Mouse (Mus musculus): Measurements from ENCODE around the gene Flrt1. TPM values are rescaled to one million over a fixed set of nuclear protein-coding genes. Genes with fewer than 3 reads are reported as not detected.

Gene Flrt1
- polyA plus RNA-seq (2014; fragmentation: Illumina TruSeq; extraction: RNeasy Lipid Tissue Mini Kit (QIAGEN cat#74804); ENCODE audit: low replicate concordance): not detected

GRCm38 (mm10) chr19:7105544-7105943 is at the start of gene Flrt1:
Gene Flrt1 (minus strand): TSS chr19:7105729.

GRCm38 (mm10) chr19:7056248-7057087 is 49.1 kb downstream of the Flrt1 start, which contains the start of gene Macrod1:
Gene Macrod1 (plus strand): TSS chr19:7056810.

Other genes starting within 250 kb of the Flrt1 start
- not detected for gene Ccdc88b, start 247.5 kb downstream of the Flrt1 start, polyA plus RNA-seq (2014; fragmentation: Illumina TruSeq; extraction: RNeasy Lipid Tissue Mini Kit (QIAGEN cat#74804); ENCODE audit: low replicate concordance)
- 6.8 TPM for gene Trmt112, start 196.0 kb downstream of the Flrt1 start, polyA plus RNA-seq (2014; fragmentation: Illumina TruSeq; extraction: RNeasy Lipid Tissue Mini Kit (QIAGEN cat#74804); ENCODE audit: low replicate concordance)
- 30.6 TPM for gene Prdx5, start 195.6 kb downstream of the Flrt1 start, polyA plus RNA-seq (2014; fragmentation: Illumina TruSeq; extraction: RNeasy Lipid Tissue Mini Kit (QIAGEN cat#74804); ENCODE audit: low replicate concordance)
- gene Esrra, start 183.9 kb downstream of the Flrt1 start, polyA plus RNA-seq (2014; fragmentation: Illumina TruSeq; extraction: RNeasy Lipid Tissue Mini Kit (QIAGEN cat#74804); ENCODE audit: low replicate concordance): 16.2 TPM
- gene Catsperz, start 180.3 kb downstream of the Flrt1 start, polyA plus RNA-seq (2014; fragmentation: Illumina TruSeq; extraction: RNeasy Lipid Tissue Mini Kit (QIAGEN cat#74804); ENCODE audit: low replicate concordance): not detected
- not detected for gene Kcnk4, start 171.2 kb downstream of the Flrt1 start, polyA plus RNA-seq (2014; fragmentation: Illumina TruSeq; extraction: RNeasy Lipid Tissue Mini Kit (QIAGEN cat#74804); ENCODE audit: low replicate concordance)
- 0.41 TPM for gene Bad, start 163.9 kb downstream of the Flrt1 start, polyA plus RNA-seq (2014; fragmentation: Illumina TruSeq; extraction: RNeasy Lipid Tissue Mini Kit (QIAGEN cat#74804); ENCODE audit: low replicate concordance)
- gene Gpr137, start 163.2 kb downstream of the Flrt1 start, polyA plus RNA-seq (2014; fragmentation: Illumina TruSeq; extraction: RNeasy Lipid Tissue Mini Kit (QIAGEN cat#74804); ENCODE audit: low replicate concordance): not detected
- gene Ppp1r14b, start 130.8 kb downstream of the Flrt1 start, polyA plus RNA-seq (2014; fragmentation: Illumina TruSeq; extraction: RNeasy Lipid Tissue Mini Kit (QIAGEN cat#74804); ENCODE audit: low replicate concordance): 4.2 TPM
- gene Plcb3, start 129.3 kb downstream of the Flrt1 start, polyA plus RNA-seq (2014; fragmentation: Illumina TruSeq; extraction: RNeasy Lipid Tissue Mini Kit (QIAGEN cat#74804); ENCODE audit: low replicate concordance): 18.0 TPM
- gene Fkbp2, start 125.2 kb downstream of the Flrt1 start, polyA plus RNA-seq (2014; fragmentation: Illumina TruSeq; extraction: RNeasy Lipid Tissue Mini Kit (QIAGEN cat#74804); ENCODE audit: low replicate concordance): 7.6 TPM
- gene Vegfb, start 118.1 kb downstream of the Flrt1 start, polyA plus RNA-seq (2014; fragmentation: Illumina TruSeq; extraction: RNeasy Lipid Tissue Mini Kit (QIAGEN cat#74804); ENCODE audit: low replicate concordance): 1.9 TPM
- not detected for gene Dnajc4, start 113.2 kb downstream of the Flrt1 start, polyA plus RNA-seq (2014; fragmentation: Illumina TruSeq; extraction: RNeasy Lipid Tissue Mini Kit (QIAGEN cat#74804); ENCODE audit: low replicate concordance)
- not detected for gene Nudt22, start 109.6 kb downstream of the Flrt1 start, polyA plus RNA-seq (2014; fragmentation: Illumina TruSeq; extraction: RNeasy Lipid Tissue Mini Kit (QIAGEN cat#74804); ENCODE audit: low replicate concordance)
- gene Trpt1, start 109.6 kb downstream of the Flrt1 start, polyA plus RNA-seq (2014; fragmentation: Illumina TruSeq; extraction: RNeasy Lipid Tissue Mini Kit (QIAGEN cat#74804); ENCODE audit: low replicate concordance): 0.41 TPM
- 0.15 TPM for gene Fermt3, start 86.3 kb downstream of the Flrt1 start, polyA plus RNA-seq (2014; fragmentation: Illumina TruSeq; extraction: RNeasy Lipid Tissue Mini Kit (QIAGEN cat#74804); ENCODE audit: low replicate concordance)
- 19.6 TPM for gene Stip1, start 65.8 kb downstream of the Flrt1 start, polyA plus RNA-seq (2014; fragmentation: Illumina TruSeq; extraction: RNeasy Lipid Tissue Mini Kit (QIAGEN cat#74804); ENCODE audit: low replicate concordance)
- gene Macrod1, start 48.9 kb downstream of the Flrt1 start, polyA plus RNA-seq (2014; fragmentation: Illumina TruSeq; extraction: RNeasy Lipid Tissue Mini Kit (QIAGEN cat#74804); ENCODE audit: low replicate concordance): 1.7 TPM
- 7.0 TPM for gene Otub1, start 100.6 kb upstream of the Flrt1 start, polyA plus RNA-seq (2014; fragmentation: Illumina TruSeq; extraction: RNeasy Lipid Tissue Mini Kit (QIAGEN cat#74804); ENCODE audit: low replicate concordance)
- 78.7 TPM for gene Cox8a, start 111.9 kb upstream of the Flrt1 start, polyA plus RNA-seq (2014; fragmentation: Illumina TruSeq; extraction: RNeasy Lipid Tissue Mini Kit (QIAGEN cat#74804); ENCODE audit: low replicate concordance)
- 7.6 TPM for gene Naa40, start 135.5 kb upstream of the Flrt1 start, polyA plus RNA-seq (2014; fragmentation: Illumina TruSeq; extraction: RNeasy Lipid Tissue Mini Kit (QIAGEN cat#74804); ENCODE audit: low replicate concordance)
- not detected for gene Rcor2, start 161.6 kb upstream of the Flrt1 start, polyA plus RNA-seq (2014; fragmentation: Illumina TruSeq; extraction: RNeasy Lipid Tissue Mini Kit (QIAGEN cat#74804); ENCODE audit: low replicate concordance)
- gene Mark2, start 236.1 kb upstream of the Flrt1 start, polyA plus RNA-seq (2014; fragmentation: Illumina TruSeq; extraction: RNeasy Lipid Tissue Mini Kit (QIAGEN cat#74804); ENCODE audit: low replicate concordance): 48.2 TPM